Mouse (Mus musculus) cerebellum, adult 9-11 months (tissue): Measurements from ENCODE around the gene Eif1.
"Not testable (repeated sequence)": the region's sequence is repeated elsewhere in the genome, so short reads cannot be mapped to it uniquely, and the experiment has no call there.

Experiments
- DNase-seq: peaks from one replicate; pipeline ENCODE4 v3.0.0; 2022

The Eif1 gene

DNA sequence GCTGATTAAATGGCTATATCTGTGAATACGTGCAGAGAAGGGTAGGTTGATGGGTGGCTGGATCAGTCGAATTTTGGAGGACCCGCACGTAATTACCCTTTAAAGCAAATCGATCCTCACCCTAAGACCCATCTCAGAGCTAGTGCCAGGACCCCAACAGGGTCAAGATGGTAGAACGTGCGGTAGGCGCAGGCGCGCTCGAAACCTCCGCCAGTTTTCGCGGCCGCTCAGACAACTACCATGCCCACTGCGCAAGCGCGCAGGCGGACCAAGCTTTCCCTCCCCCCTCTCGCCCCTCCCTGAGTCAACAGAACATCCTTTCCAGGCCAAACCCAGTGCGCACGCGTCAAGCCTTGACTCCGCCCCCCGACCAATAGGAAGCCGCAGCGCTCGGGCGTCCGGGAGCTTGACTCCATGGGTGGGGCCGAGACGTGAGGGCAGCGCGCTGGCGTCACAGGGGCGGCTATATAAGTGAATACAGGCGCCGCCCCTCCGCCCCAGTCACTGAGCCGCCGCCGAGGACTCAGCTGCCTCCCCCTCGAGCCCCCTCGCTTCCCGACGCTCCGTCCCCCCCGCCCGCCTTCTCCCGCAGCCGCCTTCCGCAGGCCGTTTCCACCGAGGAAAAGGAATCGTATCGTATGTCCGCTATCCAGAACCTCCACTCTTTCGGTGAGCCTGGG is at the start of gene Eif1:
Gene Eif1, plus strand, starts transcription at position 394 of the 680 bp plus-strand sequence.
- peak; percentile 100 for DNase-seq

DNA sequence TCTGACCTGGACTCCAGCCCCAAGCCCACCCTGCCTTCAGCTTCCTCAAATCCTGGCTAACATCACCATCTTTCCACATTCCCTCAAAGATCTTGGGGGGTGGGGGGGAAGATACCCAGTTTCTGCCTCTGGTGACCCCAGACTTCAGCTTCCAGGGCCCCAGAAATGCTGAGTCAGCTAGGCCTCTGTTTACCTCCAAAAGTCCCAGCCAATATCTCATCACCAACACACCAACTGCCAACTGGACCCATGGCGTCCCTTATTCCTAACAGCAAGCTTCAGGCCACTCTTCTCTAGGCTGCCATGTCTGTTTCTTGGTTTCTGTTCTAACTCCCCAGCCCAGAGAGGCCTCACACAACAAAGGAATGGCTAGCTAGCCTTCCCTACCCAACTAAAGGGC is 47.8 kb upstream of the Eif1 start:
- DNase-seq: no peak

GRCm38 (mm10) chr11:100274719-100275118 is 45.0 kb upstream of the Eif1 start:
- no peak for DNase-seq

- no peak for DNase-seq
Observed at GRCm38 (mm10) chr11:100275466-100275865, 44.2 kb upstream of the Eif1 start.

GRCm38 (mm10) chr11:100277726-100278480 is 41.8 kb upstream of the Eif1 start:
- no peak for DNase-seq

- DNase-seq: no peak
Observed at GRCm38 (mm10) chr11:100278759-100279158, 40.9 kb upstream of the Eif1 start.

- DNase-seq: peak; percentile 58
Observed at GRCm38 (mm10) chr11:100281596-100282544, 37.8 kb upstream of the Eif1 start.

DNA sequence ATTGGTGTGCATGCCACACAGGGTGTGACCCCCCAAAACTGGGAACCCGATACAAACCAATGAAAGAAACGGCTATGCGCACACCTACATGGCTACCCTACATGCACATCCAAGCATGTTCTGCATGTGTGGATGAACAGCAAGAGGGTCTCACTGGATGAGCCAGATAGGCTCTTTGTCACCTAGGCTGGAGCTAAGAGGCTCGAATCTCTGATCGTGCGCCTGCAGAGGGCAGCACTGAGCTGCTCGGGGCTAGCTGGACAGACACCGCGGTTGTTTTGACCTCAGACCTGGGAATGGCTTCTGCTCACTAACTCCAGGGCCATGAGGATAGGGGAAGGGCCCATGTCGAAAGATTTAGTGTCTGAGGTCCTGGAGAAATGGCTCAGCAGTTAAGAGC is 37.1 kb upstream of the Eif1 start:
- DNase-seq: peak; percentile 36

- no peak for DNase-seq
Observed at GRCm38 (mm10) chr11:100284988-100285387, 34.7 kb upstream of the Eif1 start.

GRCm38 (mm10) chr11:100287024-100287423 is 32.7 kb upstream of the Eif1 start:
- DNase-seq: no peak

- DNase-seq: no peak
Observed at GRCm38 (mm10) chr11:100288942-100289341, 30.7 kb upstream of the Eif1 start.

DNA sequence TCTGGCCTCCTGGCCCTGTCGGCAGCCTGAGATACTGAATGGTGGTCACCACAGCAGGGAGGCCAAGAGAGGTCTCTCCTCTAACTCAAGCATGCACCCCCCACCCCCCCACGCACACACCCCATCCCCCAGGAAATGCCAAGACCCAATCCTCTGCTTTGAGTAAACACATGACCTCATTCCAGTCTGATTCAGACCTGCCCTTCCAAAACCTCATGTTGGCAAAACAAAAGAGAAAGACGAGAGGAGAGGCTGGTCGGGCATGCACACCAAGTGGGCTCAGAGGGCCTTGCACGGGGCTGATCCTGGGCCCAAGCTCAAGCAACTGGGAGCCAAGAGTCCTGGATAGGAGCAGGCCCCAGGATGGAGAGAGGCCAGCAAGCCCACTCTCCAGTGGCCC is 29.4 kb upstream of the Eif1 start:
- no peak for DNase-seq

DNA sequence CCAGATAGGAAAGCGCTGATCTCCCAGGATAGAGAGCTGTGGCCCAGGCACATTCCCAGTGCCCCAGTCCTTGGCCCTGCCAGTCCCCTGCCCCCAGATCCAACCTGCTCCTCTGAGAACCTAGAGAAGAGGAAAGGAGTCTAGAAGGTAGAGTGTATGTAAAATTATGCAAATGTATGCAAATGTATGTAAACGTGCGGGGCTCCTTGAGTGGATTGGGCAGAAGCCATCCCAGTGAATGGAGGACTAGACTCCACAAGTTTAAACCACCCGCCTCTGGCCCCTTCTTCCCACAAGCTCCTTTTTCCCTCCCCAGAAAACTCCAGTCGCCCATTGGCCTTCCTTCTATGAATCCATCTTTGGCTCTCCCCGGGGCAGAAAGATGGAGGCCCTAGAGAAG is 26.8 kb upstream of the Eif1 start:
- DNase-seq: no peak

DNA sequence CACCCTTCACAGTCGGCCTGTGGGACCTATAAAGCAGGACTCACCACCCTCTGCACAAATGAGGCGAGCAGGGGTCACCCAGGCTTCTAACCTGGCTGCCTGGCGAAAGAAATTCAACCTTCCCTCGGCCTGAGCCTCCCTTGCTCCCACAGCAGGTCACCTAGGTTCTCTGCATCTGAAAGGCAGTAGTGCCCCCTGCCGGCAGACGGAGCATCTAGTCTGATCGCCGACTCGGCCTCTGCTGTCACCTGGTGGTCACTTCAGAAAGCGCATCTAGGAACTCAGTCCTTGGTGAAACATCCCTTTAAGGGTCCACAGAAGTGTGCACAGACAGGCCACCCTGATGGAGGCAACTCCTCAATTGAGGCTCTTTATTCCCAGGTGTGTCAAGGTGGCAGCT is 24.4 kb upstream of the Eif1 start:
- DNase-seq: peak; percentile 59

- DNase-seq: no peak
Observed at GRCm38 (mm10) chr11:100297801-100298200, 21.9 kb upstream of the Eif1 start.

DNA sequence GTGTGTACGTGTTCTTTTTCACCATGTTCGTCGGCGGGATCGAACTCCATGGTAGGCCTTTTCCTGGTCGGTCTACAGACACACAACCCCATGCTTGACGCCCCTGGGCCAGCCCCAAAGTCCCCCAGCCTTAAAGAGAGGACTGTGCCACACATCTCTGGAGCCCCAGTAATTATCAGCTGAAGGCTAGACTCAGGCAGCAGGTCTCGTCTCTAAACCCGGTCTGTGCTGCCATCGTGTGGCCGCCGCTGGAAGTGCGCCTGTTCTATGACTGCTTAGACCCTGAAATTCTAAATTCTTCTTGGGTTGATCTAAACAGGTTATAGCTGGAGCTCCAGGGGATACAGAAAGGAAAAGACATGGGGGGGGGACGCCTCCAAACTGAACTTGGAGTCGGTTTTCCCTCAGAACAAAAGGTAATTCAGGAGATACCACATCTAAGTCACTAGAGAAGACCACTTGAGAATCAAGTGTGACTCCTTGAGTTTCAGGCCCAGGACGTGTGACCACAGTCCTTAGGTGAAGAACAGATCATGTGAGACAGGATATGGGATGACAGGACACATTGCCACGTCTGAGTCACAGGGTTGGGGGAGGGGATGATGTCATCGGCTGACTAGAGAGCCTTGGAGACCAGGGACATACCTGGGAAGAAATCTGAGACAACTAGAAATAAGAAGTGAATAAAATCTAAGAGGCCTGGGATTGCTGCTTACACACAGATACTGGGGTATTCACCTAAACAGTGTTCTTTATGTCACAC is 21.2 kb upstream of the Eif1 start:
- DNase-seq: peak; percentile 72

DNA sequence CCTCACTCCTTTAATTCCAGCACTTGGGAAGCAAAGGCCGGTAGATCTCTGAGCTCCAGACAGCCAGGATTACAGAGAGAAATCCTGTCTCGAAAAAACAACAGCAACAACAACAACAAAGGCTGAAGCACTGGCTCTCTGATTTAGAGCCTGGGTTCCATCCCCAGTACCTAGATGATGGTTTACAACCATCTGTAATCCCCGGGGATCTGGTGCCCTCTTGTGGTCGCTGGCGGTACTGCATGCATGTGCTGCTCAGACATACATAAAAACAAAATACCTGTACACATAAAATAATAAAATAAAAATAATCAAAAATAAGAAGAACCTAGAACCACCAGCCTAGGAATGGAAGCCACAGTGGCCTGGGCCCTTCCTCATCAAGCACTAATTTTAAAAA is 19.4 kb upstream of the Eif1 start:
- DNase-seq: no peak

DNA sequence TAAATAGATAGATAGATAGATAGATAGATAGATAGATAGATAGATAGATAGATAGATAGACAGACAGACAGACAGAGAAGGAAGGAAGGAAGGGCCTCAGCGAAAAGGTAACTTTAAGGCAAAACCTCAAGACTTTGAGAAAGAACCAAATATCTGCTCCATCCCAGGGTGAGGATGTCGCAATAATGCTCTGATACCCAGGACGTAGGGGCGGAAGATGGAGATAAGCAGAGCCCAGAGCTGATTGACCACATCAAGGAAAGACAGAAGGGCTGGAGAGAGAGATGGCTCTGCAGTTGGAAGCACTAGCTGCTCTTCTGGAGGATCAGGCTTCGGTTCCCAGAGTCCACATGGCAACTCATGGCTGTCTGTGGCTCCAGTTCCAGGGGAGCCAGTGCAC is 18.4 kb upstream of the Eif1 start:
- DNase-seq: no peak

DNA sequence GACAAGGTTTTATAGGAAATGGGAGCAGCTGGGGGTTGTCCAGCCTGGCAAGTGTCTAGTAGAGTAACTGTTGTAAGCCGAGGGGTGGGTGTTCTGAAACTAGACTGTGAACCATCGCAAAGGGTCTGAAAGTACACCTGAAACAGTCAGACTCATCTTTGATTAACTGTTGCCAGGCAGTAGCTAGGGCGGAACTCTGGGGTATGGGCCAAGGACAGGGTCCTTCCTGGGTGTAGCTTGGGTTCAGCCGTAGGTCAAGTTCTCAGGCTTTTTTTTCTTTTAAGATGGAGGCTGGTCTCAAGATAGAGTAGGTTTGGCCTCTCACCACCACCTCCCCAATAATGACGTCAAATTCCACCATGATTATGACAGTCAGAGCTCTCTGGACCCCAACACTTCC is 11.8 kb upstream of the Eif1 start:
- no peak for DNase-seq

DNA sequence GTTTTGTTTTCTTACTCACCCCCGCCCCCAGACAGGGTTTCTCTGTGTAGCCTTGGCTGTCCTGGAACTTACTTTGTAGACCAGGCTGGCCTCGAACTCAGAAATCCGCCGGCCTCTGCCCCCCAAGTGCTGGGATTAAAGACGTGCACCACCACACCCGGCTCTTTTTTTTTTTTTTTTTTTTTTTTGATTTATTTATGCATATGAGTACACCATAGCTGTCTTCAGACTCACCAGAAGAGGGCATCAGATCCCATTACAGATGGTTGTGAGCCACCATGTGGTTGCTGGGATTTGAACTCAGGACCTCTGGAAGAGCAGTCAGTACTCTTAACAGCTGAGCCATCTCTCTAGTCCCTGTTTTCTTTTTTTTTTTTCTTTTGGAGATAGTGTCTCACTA is 11.0 kb upstream of the Eif1 start:
- DNase-seq: not testable (repeated sequence)

GRCm38 (mm10) chr11:100311656-100312055 is 8.0 kb upstream of the Eif1 start:
- no peak for DNase-seq

GRCm38 (mm10) chr11:100312096-100312679 is 7.5 kb upstream of the Eif1 start:
- DNase-seq: no peak
